Comparison of ENCODE assay signal across 10 mouse cellular contexts in genomic region chr7:67632380-67632779, GRCm38 (mm10). TPM values are rescaled to one million over a fixed set of nuclear protein-coding genes. Genes with fewer than 3 reads are reported as not detected.
A peak's percentile ranks its signal among the peaks of the same experiment; 100 is the strongest.
DNase-seq lines count a peak whose midpoint lies in the region; ATAC-seq and TF ChIP-seq lines count a peak whose summit lies in the region.
"Had no signal": no experiment of that assay in that cellular context is flagged by ENCODE, and none has a peak within 500 bp of the region (broad histone marks: within the 10 kb centered on the region; RNA-seq: fewer than 3 reads in every experiment).

No protein-coding gene starts in this region.

- no peak overlapping the region for H3K9ac ChIP-seq in heart, postnatal 0 days (replicated peaks; ENCODE audit: low read depth, low read length)

- ATAC-seq in heart, postnatal 0 days (ENCODE audit: insufficient read depth, low read depth), result no peak

- TF ChIP-seq EP300 in heart, postnatal 0 days (IDR thresholded peaks at IDR 0.05; ENCODE audit: low read depth), result no peak

- 76% methylated on average over 5 of the region's 5 CpGs for WGBS in heart, postnatal 0 days

- H3K36me3 ChIP-seq in heart, postnatal 0 days (replicated peaks; ENCODE audit: control insufficient read depth, insufficient read depth, low read length), result peaks cover 5% of the 10 kb centered on the region; the same call in 1 of the 2 replicates
- no peaks in the 10 kb centered on the region for H3K36me3 ChIP-seq in splenic B cell, adult 2 months (ENCODE audit: control insufficient read depth, insufficient read depth, low read length, poor library complexity, severe bottlenecking)

- no peaks in the 10 kb centered on the region for H3K4me1 ChIP-seq in heart, postnatal 0 days (ENCODE audit: control insufficient read depth, insufficient read depth)

- H3K4me3 ChIP-seq in heart, postnatal 0 days (ENCODE audit: low read depth, low read length), result no peak overlapping the region

- intact Hi-C loops in gastrocnemius, postnatal 36 days (cut with DNase I), result loop anchor here (10.0 kb wide), 1 partner anchor 788 kb away; no protein-coding TSS in a partner anchor

- no peaks in the 10 kb centered on the region for H3K27me3 ChIP-seq in heart, postnatal 0 days (ENCODE audit: control insufficient read depth, insufficient read depth, low read length)
- H3K27me3 ChIP-seq in splenic B cell, adult 2 months (ENCODE audit: control insufficient read depth, insufficient read depth, low read length, poor library complexity, severe bottlenecking), result no peaks in the 10 kb centered on the region

- DNase-seq in heart, postnatal 0 days (ENCODE audit: low spot score), result no peak
- DNase-seq in heart, adult 8-10 months (ENCODE audit: low spot score), result no peak
- peak; percentile 16 for DNase-seq in retina, postnatal 1 day
- DNase-seq in retina, embryonic 14.5 days (ENCODE audit: low spot score), result no peak
- DNase-seq in NIH3T3 (ENCODE audit: low read depth), result peak; percentile 28
- DNase-seq in splenic B cell, adult 2 months (ENCODE audit: low read depth, low spot score), result peak; percentile 44
- DNase-seq in gastrocnemius, postnatal 36 days, result no peak
- no peak for DNase-seq in frontal cortex, postnatal 36 days (ENCODE audit: low spot score in 2 of 2)
- DNase-seq: kidney, adult 18-20 months; right cerebral cortex, adult 18-20 months had no signal

- H3K9me3 ChIP-seq in heart, postnatal 0 days (replicated peaks; ENCODE audit: control insufficient read depth, low read length), result no peaks in the 10 kb centered on the region

- H3K27ac ChIP-seq in heart, postnatal 0 days (ENCODE audit: low read depth), result no peak overlapping the region

- peak; percentile 32 for TF ChIP-seq CTCF in heart, postnatal 0 days (IDR thresholded peaks at IDR 0.05; ENCODE audit: low read depth)

- H3K4me2 ChIP-seq in heart, postnatal 0 days (ENCODE audit: low read depth, low read length), result no peak overlapping the region

RNA-seq across cellular contexts. Expression of gene Lrrc28, which starts 12.7 kb away (rescaled TPM):
- total RNA-seq in heart, postnatal 0 days (2014; rRNA removed; ENCODE audit: low replicate concordance), result 24.4 and 71.6 TPM in 2 replicates
- polyA plus RNA-seq in heart, postnatal 0 days (2015; fragmentation: Nextera tagmentation; extraction: Ambion mirVana), result 14.3 and 15.2 TPM in 2 replicates
- 10 to 100 TPM; 13.5 to 19.6 (median 17.2) TPM for total RNA-seq in heart, adult 8-10 months (2022)
- 10 to 100 TPM; 22.8 to 23.2 TPM for total RNA-seq in gastrocnemius, postnatal 36 days (2021)

RNA-seq across cellular contexts. Expression of gene Ttc23, which starts 14.8 kb away (rescaled TPM):
- total RNA-seq in heart, postnatal 0 days (2014; rRNA removed; ENCODE audit: low replicate concordance), result 15.5 and 16.4 TPM in 2 replicates
- 12.7 TPM in 2 replicates for polyA plus RNA-seq in heart, postnatal 0 days (2015; fragmentation: Nextera tagmentation; extraction: Ambion mirVana)
- total RNA-seq in heart, adult 8-10 months (2022), result 10 to 100 TPM; 16.2 to 18.6 (median 17.4) TPM
- total RNA-seq in gastrocnemius, postnatal 36 days (2021), result 10 to 100 TPM; 18.3 to 18.9 TPM

Comparison
In these comparisons a context has a peak if more than half of its experiments do, and no peak if none do; other contexts are left out.
1. DNase-seq: peak in retina, postnatal 1 day (single experiment), NIH3T3 (single experiment) and splenic B cell, adult 2 months (single experiment); none in heart, postnatal 0 days (single experiment), heart, adult 8-10 months (single experiment), retina, embryonic 14.5 days (single experiment), gastrocnemius, postnatal 36 days (0 of 2) and frontal cortex, postnatal 36 days (0 of 2).